Mouse (Mus musculus): ENCODE measurements around the gene Ascl4.

Gene Ascl4

GRCm38 (mm10) chr10:85927676-85928445 lies at the start of gene Ascl4:
Gene Ascl4 (plus strand): TSS chr10:85927681.
- peak; percentile 15 to 19 for DNase-seq (ENCODE audit: low spot score in 2 of 2)

DNA sequence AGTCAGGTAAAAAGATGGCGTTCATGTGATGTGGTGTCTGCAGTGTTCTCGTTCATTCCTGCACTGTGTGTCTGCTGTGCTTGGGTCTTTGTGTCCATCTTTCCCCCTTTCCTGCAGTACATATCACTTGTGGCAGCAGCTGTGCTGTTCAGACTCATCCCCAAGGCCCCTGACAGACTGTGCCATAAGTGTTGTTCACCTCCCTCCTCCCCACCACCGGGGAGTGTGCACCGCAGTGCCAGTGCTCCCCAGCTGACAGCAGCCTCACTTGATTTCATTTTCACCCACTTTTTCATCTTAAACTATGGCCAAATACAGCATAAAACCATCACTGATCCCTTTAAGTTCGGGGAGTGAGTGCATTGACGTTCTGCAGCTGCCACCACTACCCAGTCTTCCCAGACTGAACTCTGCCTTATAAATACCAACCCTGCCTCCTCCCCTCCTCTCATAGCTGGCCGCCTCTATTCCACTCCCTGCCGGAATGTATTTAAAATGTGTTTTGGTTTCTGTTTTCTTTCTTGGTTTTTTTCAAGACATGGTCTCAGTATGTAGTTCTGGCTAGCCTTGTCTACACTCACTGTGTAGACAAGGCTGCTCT lies 47.5 kb upstream of the Ascl4 start:
- no peak for DNase-seq (ENCODE audit: low spot score in 2 of 2)

DNA sequence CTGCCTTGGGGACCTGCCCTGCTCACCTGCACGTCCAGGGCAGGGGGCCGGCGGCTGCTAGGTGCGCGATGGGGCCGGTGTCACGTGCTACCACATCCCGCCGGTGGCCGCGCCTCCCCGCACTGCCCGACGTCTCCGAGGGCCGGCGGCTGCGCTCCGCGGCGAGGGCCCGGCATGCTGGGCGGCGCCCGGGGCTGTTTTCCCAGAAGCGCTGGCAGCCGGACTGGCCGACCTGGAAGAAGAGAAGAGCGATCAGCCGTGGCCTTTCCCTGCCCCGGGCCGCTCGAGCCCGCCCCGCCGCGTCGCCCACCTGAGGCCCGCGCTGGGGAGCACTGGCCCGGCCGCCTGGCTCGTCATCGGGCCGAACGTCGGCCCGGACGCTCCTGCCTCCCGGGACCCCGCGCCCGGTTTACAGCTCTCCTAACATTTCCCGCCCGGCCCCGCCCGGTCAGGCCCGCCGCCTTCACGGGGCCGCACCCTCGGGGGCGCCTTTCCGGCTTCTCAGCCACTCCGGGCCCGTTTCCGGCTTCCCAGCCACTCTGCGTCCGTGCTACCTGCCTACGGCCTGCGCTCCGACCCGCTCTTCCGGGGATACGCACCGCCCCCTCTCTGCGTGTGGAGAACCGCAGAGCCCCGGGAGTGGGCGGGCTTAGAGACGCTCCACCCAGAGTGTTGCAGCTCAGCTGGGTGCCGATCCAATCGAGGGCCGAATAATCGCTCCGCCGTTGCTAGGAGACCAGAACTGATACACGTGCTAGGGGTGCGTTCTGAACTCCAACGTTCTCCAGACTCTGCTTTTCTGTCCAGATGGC lies 10.8 kb upstream of the Ascl4 start, which contains the start of gene Prdm4:
Gene Prdm4 (minus strand): TSS at position 645 of the 812 bp plus-strand sequence.
- peak; percentile 97 to 98 for DNase-seq (ENCODE audit: low spot score in 2 of 2)

DNA sequence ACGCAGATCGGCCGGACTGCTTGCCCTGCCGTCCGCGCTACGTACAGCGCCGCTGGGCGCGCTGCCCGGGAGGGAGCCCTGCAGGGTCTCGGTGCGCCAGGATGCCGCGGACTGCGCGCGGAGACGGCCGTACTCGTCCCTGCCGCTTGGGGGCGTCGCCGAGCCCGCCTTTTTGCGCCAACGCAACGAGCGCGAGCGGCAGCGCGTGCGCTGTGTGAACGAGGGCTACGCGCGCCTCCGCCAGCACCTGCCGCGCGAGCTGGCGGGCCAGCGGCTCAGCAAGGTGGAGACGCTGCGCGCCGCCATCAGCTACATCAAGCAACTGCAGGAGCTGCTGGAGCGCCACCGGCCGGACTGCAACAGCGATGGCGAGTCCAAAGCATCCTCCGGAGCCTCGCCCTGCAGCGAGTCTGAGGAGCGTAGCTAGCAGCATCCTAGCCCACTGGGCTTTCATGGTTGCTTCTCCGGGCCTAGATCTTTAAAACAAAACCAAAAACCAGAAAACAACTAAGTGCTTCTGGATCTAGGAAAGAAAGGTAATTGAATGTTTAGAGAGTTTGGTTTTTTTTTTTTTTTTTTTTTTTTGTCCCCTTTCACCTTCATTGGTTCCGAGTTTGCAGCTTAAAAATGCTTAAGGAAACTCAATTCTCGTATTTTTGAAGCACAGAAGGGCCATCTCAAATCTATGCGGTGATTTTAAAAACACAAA lies 1.2 kb downstream of the Ascl4 start:
- DNase-seq (ENCODE audit: low spot score in 2 of 2) = peak; percentile 66 to 69

- DNase-seq (ENCODE audit: low spot score in 2 of 2) = no peak
Measured at GRCm38 (mm10) chr10:85929208-85929591, 1.7 kb downstream of the Ascl4 start.

GRCm38 (mm10) chr10:85929962-85930361 lies 2.5 kb downstream of the Ascl4 start:
- DNase-seq (ENCODE audit: low spot score in 2 of 2) = no peak

- DNase-seq (ENCODE audit: low spot score in 2 of 2) = no peak
Measured at GRCm38 (mm10) chr10:85936280-85936965, 8.9 kb downstream of the Ascl4 start.

GRCm38 (mm10) chr10:85948483-85949196 lies 21.2 kb downstream of the Ascl4 start:
- no peak for DNase-seq (ENCODE audit: low spot score in 2 of 2)

DNA sequence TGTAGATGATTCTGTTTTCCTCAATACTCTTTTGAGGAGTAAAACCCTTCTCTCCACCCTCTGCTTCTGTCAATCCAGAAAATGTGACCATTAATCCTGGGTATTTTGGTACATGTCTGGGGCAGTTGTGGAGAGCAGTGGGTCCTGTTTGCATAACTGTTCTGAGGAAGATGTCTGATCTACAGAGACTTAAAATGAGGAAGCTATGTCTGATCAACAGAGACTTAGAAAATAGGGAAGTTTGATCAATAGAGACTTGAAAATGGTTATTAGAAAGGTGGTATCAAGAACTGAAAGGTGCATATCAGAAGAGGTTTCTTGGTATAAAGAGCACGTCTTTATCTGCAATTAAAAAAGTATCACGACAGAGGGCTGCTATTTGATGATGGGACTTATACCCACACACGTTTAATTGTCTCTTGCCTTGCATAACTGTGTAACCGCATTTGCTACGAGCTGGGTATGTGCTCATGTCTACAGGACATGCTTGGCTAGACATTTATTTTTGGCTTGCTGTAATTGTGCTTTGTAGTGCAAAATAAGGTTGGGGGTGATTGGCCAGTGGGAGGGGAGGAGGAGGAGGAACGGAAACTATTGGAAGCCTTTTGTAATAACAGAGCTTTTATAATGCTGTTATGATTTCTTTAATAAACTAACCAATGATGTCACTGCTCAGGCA lies 24.4 kb downstream of the Ascl4 start:
- DNase-seq (ENCODE audit: low spot score in 2 of 2) = peak; percentile 62 to 66

GRCm38 (mm10) chr10:85953401-85953800 lies 25.9 kb downstream of the Ascl4 start:
- DNase-seq (ENCODE audit: low spot score in 2 of 2) = peak; percentile 17 to 20

DNA sequence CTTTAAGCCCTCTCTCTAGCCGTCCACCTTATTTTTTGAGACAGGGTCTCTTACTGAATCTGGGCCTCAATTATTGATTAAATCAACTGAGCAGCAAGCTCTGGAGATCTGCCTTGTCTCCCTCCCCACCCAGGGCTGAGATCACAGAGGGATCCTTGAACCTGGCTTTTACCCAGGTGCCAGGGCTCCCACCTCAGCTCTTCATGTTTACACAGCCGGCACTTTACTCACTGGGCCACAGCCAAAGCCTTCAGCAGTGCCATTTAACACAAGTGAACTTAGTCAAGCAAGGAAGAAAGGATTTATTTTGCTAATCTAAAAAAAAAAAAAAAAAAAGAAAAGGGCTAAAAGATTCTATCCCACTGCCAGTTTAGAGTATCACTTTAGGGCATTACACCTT lies 26.9 kb downstream of the Ascl4 start:
- DNase-seq (ENCODE audit: low spot score in 2 of 2) = no peak

DNA sequence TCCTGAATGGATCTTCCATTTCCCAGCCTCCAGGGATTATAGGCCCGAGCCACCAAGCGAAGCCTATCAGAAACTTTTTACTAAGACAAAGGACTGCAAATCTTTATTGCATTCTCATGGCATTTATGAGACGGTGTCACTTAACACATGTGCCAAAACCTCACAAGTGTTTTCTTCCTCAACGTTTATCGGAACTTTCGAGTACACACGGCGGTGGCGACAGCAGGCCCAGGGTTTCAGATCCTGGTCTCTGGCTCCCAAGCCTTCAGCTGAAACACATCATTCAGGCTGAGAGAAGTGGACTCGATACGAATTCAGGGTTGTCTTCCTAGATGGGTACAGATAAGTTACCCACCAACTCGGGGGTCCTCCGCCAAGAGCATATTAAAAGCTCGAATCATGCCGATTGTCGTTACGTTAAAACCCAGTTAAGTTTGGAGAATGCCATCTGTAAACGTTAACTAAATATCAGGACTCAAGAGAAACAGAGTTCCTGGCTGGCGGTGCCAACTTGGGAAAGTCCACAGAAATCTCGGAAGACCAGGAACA lies 29.5 kb downstream of the Ascl4 start:
- DNase-seq (ENCODE audit: low spot score in 2 of 2) = no peak

GRCm38 (mm10) chr10:85957464-85957950 lies 30.0 kb downstream of the Ascl4 start, which contains the start of gene Rtcb:
Gene Rtcb (minus strand): TSS chr10:85957823.
- peak; percentile 95 to 96 for DNase-seq (ENCODE audit: low spot score in 2 of 2)

DNA sequence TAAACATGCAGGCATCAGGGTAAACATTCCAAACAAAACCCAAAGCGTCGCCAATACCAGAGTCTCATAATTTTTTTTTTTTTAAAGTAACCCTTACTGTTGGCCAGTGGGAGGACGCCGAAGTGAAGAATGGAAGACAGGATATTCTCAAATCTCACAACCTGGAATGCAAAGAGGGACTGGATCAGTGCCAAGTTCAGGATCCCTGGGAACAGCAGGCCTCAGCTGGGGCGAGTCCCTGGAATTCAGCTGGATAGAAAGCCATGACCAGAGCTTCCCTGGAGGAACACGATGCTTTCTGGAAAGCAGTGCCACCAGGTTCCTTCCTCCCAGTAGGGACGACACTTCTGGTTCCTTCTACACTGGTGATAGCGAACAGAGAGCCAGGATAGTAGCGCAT lies 35.4 kb downstream of the Ascl4 start:
- DNase-seq (ENCODE audit: low spot score in 2 of 2) = no peak

- DNase-seq (ENCODE audit: low spot score in 2 of 2) = no peak
Measured at GRCm38 (mm10) chr10:85964316-85964715, 36.8 kb downstream of the Ascl4 start.

DNA sequence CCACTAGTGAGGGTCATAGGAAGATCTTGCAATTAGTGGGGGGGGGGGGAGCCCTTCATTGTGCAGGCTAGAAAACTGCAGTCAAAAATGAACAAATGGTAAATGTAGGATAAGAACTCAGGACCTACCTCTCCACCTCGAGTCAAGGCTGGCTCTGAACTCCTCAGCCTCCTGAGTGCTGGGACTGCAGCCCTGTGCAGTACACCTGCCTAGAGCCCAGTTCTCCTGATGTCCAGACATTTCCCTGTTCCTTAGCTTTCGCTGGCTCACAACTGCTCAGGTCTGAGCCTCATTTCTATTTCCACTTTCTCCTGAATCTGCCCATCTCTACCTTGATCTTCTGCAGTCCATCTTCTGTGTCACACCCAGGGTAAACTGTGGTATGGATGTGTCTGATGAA lies 39.0 kb downstream of the Ascl4 start:
- DNase-seq (ENCODE audit: low spot score in 2 of 2) = no peak

DNA sequence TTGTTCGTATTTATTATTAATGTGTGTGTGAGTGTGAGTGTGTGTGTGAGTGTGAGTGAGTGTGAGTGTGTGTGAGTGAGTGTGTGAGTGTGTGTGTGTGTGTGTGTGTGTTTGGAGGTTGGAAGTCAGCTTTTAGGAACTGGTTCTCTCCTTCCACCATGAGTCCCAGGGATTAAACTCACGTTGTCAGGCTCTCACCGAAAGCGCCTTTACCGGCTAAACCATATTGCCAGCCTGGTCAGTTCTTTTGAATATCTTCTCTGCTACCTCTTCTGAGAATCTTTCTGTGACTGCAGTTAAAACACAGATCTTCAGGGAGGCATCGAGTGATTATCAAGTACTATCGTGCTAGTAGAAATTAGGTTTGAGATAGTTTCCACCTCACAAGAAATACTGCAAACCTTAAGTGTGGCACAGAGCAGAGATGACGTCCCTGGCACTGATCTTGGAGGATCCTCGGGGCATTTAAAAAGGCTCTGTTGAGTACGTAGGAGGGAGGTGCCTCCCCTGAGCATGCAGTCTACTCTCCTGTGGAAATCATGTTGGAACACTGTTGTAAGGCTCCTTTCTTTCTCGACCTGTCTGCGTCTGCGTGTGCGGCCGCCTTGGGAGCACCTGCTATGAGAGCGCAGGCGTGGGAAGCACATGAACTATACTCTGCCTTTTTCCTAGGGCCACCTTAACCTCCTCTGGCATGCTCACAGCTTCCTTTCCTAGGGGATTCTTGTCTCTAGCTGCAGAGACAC lies 40.1 kb downstream of the Ascl4 start:
- DNase-seq (ENCODE audit: low spot score in 2 of 2) = no peak

DNA sequence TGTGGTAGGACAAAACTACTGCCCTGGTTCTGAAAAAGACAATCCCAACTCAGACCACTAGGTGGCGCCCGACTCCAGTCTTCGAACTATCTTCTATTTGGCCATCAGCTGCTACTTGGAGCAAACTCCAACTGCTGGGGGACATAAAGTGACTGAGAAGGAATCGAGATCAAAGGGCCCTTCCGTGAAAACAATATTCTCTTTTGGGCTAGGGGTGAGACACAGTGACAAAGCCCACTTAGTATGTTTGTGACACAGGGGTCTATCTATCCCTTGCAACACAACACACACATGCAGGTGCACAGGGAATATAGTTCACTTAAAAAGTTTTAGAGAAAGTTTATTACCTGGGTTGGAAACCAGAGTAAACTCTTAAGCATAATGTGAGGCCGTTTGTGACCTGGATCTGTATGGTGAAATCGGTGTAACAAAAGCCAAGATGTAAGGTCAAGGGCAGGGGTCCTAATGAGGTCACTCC lies 40.7 kb downstream of the Ascl4 start:
- DNase-seq (ENCODE audit: low spot score in 2 of 2) = peak; percentile 38 to 45

- no peak for DNase-seq (ENCODE audit: low spot score in 2 of 2)
Measured at GRCm38 (mm10) chr10:85968731-85969130, 41.2 kb downstream of the Ascl4 start.

Data from spleen, postnatal 36 days (tissue).